Mouse (Mus musculus) cerebellum, adult 2 months (tissue): ENCODE data around the gene Gm5788. TPM values are rescaled to one million over a fixed set of nuclear protein-coding genes. Genes with fewer than 3 reads are reported as not detected.

Experiments used
- DNase-seq, 2 experiments: peaks; one replicate each; pipeline ENCODE4 v3.0.0; 2021
- H3K27ac ChIP-seq: fragments of 200-500 bp; 2 replicates; pipeline ENCODE4 v1.5.1; 2012; ENCODE audit warnings: low read length, control low read depth, inconsistent platforms; ENCODE audit not compliant: insufficient read depth
- H3K27me3 ChIP-seq: fragments of 200-500 bp; 2 replicates; pipeline ENCODE4 v1.6.1; 2012; ENCODE audit warnings: inconsistent platforms, mild to moderate bottlenecking, low read length, moderate library complexity; ENCODE audit not compliant: control insufficient read depth, insufficient read depth
- H3K4me1 ChIP-seq: fragments of 200-500 bp; 2 replicates; pipeline ENCODE4 v1.6.1; 2011; ENCODE audit warnings: low read length; ENCODE audit not compliant: control insufficient read depth, insufficient read depth
- H3K4me3 ChIP-seq: fragments of 200-500 bp; replicated peaks from 2 replicates; pipeline ENCODE3; 2011; ENCODE audit warnings: mild to moderate bottlenecking, low read depth, low read length, control low read depth; ENCODE audit not compliant: insufficient read depth
- CTCF ChIP-seq: fragments of 200-500 bp; IDR thresholded peaks from 2 replicates; pipeline ENCODE4 v1.5.1; 2011; ENCODE audit warnings: low read depth, mild to moderate bottlenecking, control low read depth, low read length, moderate library complexity, borderline replicate concordance; ENCODE audit not compliant: insufficient read depth
- POLR2A ChIP-seq: fragments of 200-500 bp; IDR thresholded peaks from 2 replicates; pipeline ENCODE4 v1.6.1; 2011; ENCODE audit warnings: low read length, control low read depth, borderline replicate concordance; ENCODE audit not compliant: insufficient read depth
- WGBS: fragments of 180-500 bp; shearing (Covaris S2); methylation state at CpG from one replicate; pipeline ENCODE4 v1.1.7; 2018; 5-methylcytosine and 5-hydroxymethylcytosine counted together
- polyA plus RNA-seq: library from polyadenylated mRNA; depleted of rRNA; stranded (reverse); fragments of >200 nt; gene quantifications from 2 replicates; pipeline ENCODE4 v1.2.3, GENCODE M21; 2012; rRNA removed

Gm5788 gene
- polyA plus RNA-seq, 1 experiment: not detected

DNA sequence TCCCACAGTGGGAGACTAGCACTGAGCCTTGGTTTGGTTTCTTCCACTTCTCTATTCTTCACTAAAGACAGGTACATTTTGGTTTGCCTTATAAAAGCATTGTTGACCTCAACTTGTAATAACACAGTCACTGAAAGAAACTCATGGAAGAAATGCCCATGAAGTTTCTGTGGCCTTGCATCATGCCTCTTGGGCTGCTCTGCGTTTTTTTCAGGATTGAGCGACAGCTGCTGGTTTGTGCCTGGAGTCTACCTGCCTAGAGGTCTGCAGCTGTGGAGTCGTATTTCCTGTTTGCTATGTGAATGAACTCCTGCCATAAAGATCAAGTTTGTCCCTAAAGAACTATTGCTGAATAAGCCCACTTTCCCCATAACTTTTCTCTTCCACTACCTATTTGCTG, 49.4 kb downstream of the Gm5788 start:
- Histone ChIP-seq H3K27ac (no peak overlapping the region), H3K27me3 (no peaks in the 10 kb centered on the region), H3K4me3 (no peak overlapping the region), H3K4me1 (no peaks in the 10 kb centered on the region)
- TF ChIP-seq POLR2A (no peak), CTCF (no peak)
- no peak for DNase-seq
- 83% methylated on average over 3 of the region's 3 CpGs for WGBS

Other genes with a start within 250 kb of the Gm5788 start
- 58.2 and 60.3 TPM in 2 replicates for gene Vipas39, start 228.5 kb upstream of the Gm5788 start, polyA plus RNA-seq
- 238 and 246 TPM in 2 replicates for gene Ahsa1, start 228.2 kb upstream of the Gm5788 start, polyA plus RNA-seq
- gene Ism2, start 195.0 kb upstream of the Gm5788 start, polyA plus RNA-seq: 0.21 and 0.26 TPM in 2 replicates
- gene Sptlc2, start 106.4 kb upstream of the Gm5788 start, polyA plus RNA-seq: 23.3 and 25.2 TPM in 2 replicates
- 82.7 and 86.7 TPM in 2 replicates for gene Slirp, start 50.8 kb upstream of the Gm5788 start, polyA plus RNA-seq
- gene Alkbh1, start 50.7 kb upstream of the Gm5788 start, polyA plus RNA-seq: 18.3 and 22.0 TPM in 2 replicates
- 46.3 and 50.7 TPM in 2 replicates for gene Snw1, start 22.4 kb upstream of the Gm5788 start, polyA plus RNA-seq
- gene Gm8300, start 19.6 kb downstream of the Gm5788 start, polyA plus RNA-seq: not detected in 2 replicates
- not detected in 2 replicates for gene Oog1, start 108.0 kb downstream of the Gm5788 start, polyA plus RNA-seq
- gene Gm4027, start 124.1 kb downstream of the Gm5788 start, polyA plus RNA-seq: not detected in 2 replicates
- not detected in 2 replicates for gene Gm16381, start 149.9 kb downstream of the Gm5788 start, polyA plus RNA-seq